Mouse (Mus musculus) spleen, adult 2 months (tissue): Measurements from ENCODE around the gene Stk33.

Experiments
- CTCF ChIP-seq: fragments of 200-500 bp; IDR thresholded peaks from 2 replicates; pipeline ENCODE4 v1.5.1; 2011; ENCODE audit warnings: mild to moderate bottlenecking, inconsistent platforms; ENCODE audit not compliant: insufficient read depth, insufficient read length, insufficient replicate concordance; ENCODE audit errors: extremely low read depth
- POLR2A ChIP-seq: fragments of 200-500 bp; IDR thresholded peaks from 2 replicates; pipeline ENCODE4 v1.6.1; 2011; ENCODE audit warnings: low read depth, low read length, inconsistent platforms

- no peak for TF ChIP-seq POLR2A
- TF ChIP-seq CTCF: no peak
Measured at GRCm38 (mm10) chr7:109239346-109239745, 199.5 kb downstream of the Stk33 start.
